Mouse (Mus musculus): ENCODE results near the gene Dact3. TPM values are rescaled to one million over a fixed set of nuclear protein-coding genes. Genes with fewer than 3 reads are reported as not detected.

Gene Dact3
- polyA plus RNA-seq, 1 experiment = 9.2 TPM

GRCm38 (mm10) chr7:16879796-16880547, 4.9 kb downstream of the Dact3 start:
- TF ChIP-seq CTCF (IDR thresholded peaks at IDR 0.05; ENCODE audit: extremely low read depth, insufficient read depth, insufficient read length, insufficient replicate concordance) (no peak), POLR2A (IDR thresholded peaks at IDR 0.05; ENCODE audit: low read depth, low read length) (no peak)
- no peak for DNase-seq (ENCODE audit: low read depth in 1 of 2, low spot score in 2 of 2)
- WGBS = 73% methylated on average over 9 of the region's 9 CpGs
- H3K27me3 ChIP-seq (ENCODE audit: control insufficient read depth, insufficient read depth, low read length) = peaks cover 5% of the 10 kb centered on the region
- peaks cover 6% of the 10 kb centered on the region for H3K4me1 ChIP-seq (ENCODE audit: control insufficient read depth, insufficient read depth, insufficient read length)
- no peak overlapping the region for H3K4me3 ChIP-seq (ENCODE audit: extremely low read depth, insufficient read depth, insufficient read length)
- H3K27ac ChIP-seq (ENCODE audit: insufficient read depth, low read length) = no peak overlapping the region
- H3K36me3 ChIP-seq (ENCODE audit: control insufficient read depth, insufficient read depth, low read length) = no peaks in the 10 kb centered on the region

- Histone ChIP-seq H3K4me1 (ENCODE audit: control insufficient read depth, insufficient read depth, insufficient read length) (peaks cover 3% of the 10 kb centered on the region), H3K27me3 (ENCODE audit: control insufficient read depth, insufficient read depth, low read length) (peaks cover 11% of the 10 kb centered on the region), H3K27ac (ENCODE audit: insufficient read depth, low read length) (no peak overlapping the region), H3K4me3 (ENCODE audit: extremely low read depth, insufficient read depth, insufficient read length) (no peak overlapping the region), H3K36me3 (ENCODE audit: control insufficient read depth, insufficient read depth, low read length) (no peaks in the 10 kb centered on the region)
- no peak for DNase-seq (ENCODE audit: low read depth in 1 of 2, low spot score in 2 of 2)
- no peak for TF ChIP-seq POLR2A (IDR thresholded peaks at IDR 0.05; ENCODE audit: low read depth, low read length)
- no peak for TF ChIP-seq CTCF (IDR thresholded peaks at IDR 0.05; ENCODE audit: extremely low read depth, insufficient read depth, insufficient read length, insufficient replicate concordance)
- 36% methylated on average over 5 of the region's 5 CpGs for WGBS
Observed at GRCm38 (mm10) chr7:16880615-16881014, 5.5 kb downstream of the Dact3 start.

- Histone ChIP-seq H3K36me3 (ENCODE audit: control insufficient read depth, insufficient read depth, low read length) (no peaks in the 10 kb centered on the region), H3K27me3 (ENCODE audit: control insufficient read depth, insufficient read depth, low read length) (peaks cover 17% of the 10 kb centered on the region), H3K4me3 (ENCODE audit: extremely low read depth, insufficient read depth, insufficient read length) (no peak overlapping the region), H3K4me1 (ENCODE audit: control insufficient read depth, insufficient read depth, insufficient read length) (no peaks in the 10 kb centered on the region; the same call in 1 of the 2 replicates), H3K27ac (ENCODE audit: insufficient read depth, low read length) (no peak overlapping the region)
- no peak for DNase-seq (ENCODE audit: low read depth in 1 of 2, low spot score in 2 of 2)
- no peak for TF ChIP-seq CTCF (IDR thresholded peaks at IDR 0.05; ENCODE audit: extremely low read depth, insufficient read depth, insufficient read length, insufficient replicate concordance)
- TF ChIP-seq POLR2A (IDR thresholded peaks at IDR 0.05; ENCODE audit: low read depth, low read length) = no peak
- WGBS = 93% methylated on average over 6 of the region's 6 CpGs
Observed at GRCm38 (mm10) chr7:16883162-16883561, 8.0 kb downstream of the Dact3 start.

GRCm38 (mm10) chr7:16884334-16884733, 9.2 kb downstream of the Dact3 start:
- H3K27me3 ChIP-seq (ENCODE audit: control insufficient read depth, insufficient read depth, low read length) = peaks cover 17% of the 10 kb centered on the region
- no peaks in the 10 kb centered on the region; the same call in 1 of the 2 replicates for H3K4me1 ChIP-seq (ENCODE audit: control insufficient read depth, insufficient read depth, insufficient read length)
- no peak overlapping the region for H3K27ac ChIP-seq (ENCODE audit: insufficient read depth, low read length)
- DNase-seq (ENCODE audit: low read depth in 1 of 2, low spot score in 2 of 2) = no peak
- WGBS = 69% methylated on average over 4 of the region's 4 CpGs
- TF ChIP-seq CTCF (IDR thresholded peaks at IDR 0.05; ENCODE audit: extremely low read depth, insufficient read depth, insufficient read length, insufficient replicate concordance) (no peak), POLR2A (IDR thresholded peaks at IDR 0.05; ENCODE audit: low read depth, low read length) (no peak)
- no peaks in the 10 kb centered on the region for H3K36me3 ChIP-seq (ENCODE audit: control insufficient read depth, insufficient read depth, low read length)
- H3K4me3 ChIP-seq (ENCODE audit: extremely low read depth, insufficient read depth, insufficient read length) = no peak overlapping the region

GRCm38 (mm10) chr7:16885271-16885776, 10.2 kb downstream of the Dact3 start:
- DNase-seq (ENCODE audit: low read depth in 1 of 2, low spot score in 2 of 2) = no peak
- no peak overlapping the region for H3K27ac ChIP-seq (ENCODE audit: insufficient read depth, low read length)
- H3K36me3 ChIP-seq (ENCODE audit: control insufficient read depth, insufficient read depth, low read length) = no peaks in the 10 kb centered on the region
- 44% methylated on average over 95 of the region's 95 CpGs for WGBS
- peaks cover 17% of the 10 kb centered on the region for H3K27me3 ChIP-seq (ENCODE audit: control insufficient read depth, insufficient read depth, low read length)
- no peak overlapping the region for H3K4me3 ChIP-seq (ENCODE audit: extremely low read depth, insufficient read depth, insufficient read length)
- H3K4me1 ChIP-seq (ENCODE audit: control insufficient read depth, insufficient read depth, insufficient read length) = no peaks in the 10 kb centered on the region; the same call in 1 of the 2 replicates
- no peak for TF ChIP-seq CTCF (IDR thresholded peaks at IDR 0.05; ENCODE audit: extremely low read depth, insufficient read depth, insufficient read length, insufficient replicate concordance)
- no peak for TF ChIP-seq POLR2A (IDR thresholded peaks at IDR 0.05; ENCODE audit: low read depth, low read length)

- no peak overlapping the region for H3K27ac ChIP-seq (ENCODE audit: insufficient read depth, low read length)
- H3K4me1 ChIP-seq (ENCODE audit: control insufficient read depth, insufficient read depth, insufficient read length) = no peaks in the 10 kb centered on the region; the same call in 1 of the 2 replicates
- no peaks in the 10 kb centered on the region for H3K36me3 ChIP-seq (ENCODE audit: control insufficient read depth, insufficient read depth, low read length)
- H3K27me3 ChIP-seq (ENCODE audit: control insufficient read depth, insufficient read depth, low read length) = peaks cover 17% of the 10 kb centered on the region
- no peak for DNase-seq (ENCODE audit: low read depth in 1 of 2, low spot score in 2 of 2)
- H3K4me3 ChIP-seq (ENCODE audit: extremely low read depth, insufficient read depth, insufficient read length) = no peak overlapping the region
- WGBS = 70% methylated on average over 59 of the region's 59 CpGs
- TF ChIP-seq CTCF (IDR thresholded peaks at IDR 0.05; ENCODE audit: extremely low read depth, insufficient read depth, insufficient read length, insufficient replicate concordance) = no peak
- TF ChIP-seq POLR2A (IDR thresholded peaks at IDR 0.05; ENCODE audit: low read depth, low read length) = no peak
Observed at GRCm38 (mm10) chr7:16885905-16886304, 10.8 kb downstream of the Dact3 start.

GRCm38 (mm10) chr7:16890536-16890935, 15.4 kb downstream of the Dact3 start:
- 71% methylated on average over 6 of the region's 6 CpGs for WGBS
- H3K27ac ChIP-seq (ENCODE audit: insufficient read depth, low read length) = no peak overlapping the region
- no peaks in the 10 kb centered on the region for H3K36me3 ChIP-seq (ENCODE audit: control insufficient read depth, insufficient read depth, low read length)
- no peak for DNase-seq (ENCODE audit: low read depth in 1 of 2, low spot score in 2 of 2)
- H3K27me3 ChIP-seq (ENCODE audit: control insufficient read depth, insufficient read depth, low read length) = peaks cover 14% of the 10 kb centered on the region
- H3K4me1 ChIP-seq (ENCODE audit: control insufficient read depth, insufficient read depth, insufficient read length) = peaks cover 5% of the 10 kb centered on the region; the same call in 1 of the 2 replicates
- no peak for TF ChIP-seq CTCF (IDR thresholded peaks at IDR 0.05; ENCODE audit: extremely low read depth, insufficient read depth, insufficient read length, insufficient replicate concordance)
- no peak for TF ChIP-seq POLR2A (IDR thresholded peaks at IDR 0.05; ENCODE audit: low read depth, low read length)
- H3K4me3 ChIP-seq (ENCODE audit: extremely low read depth, insufficient read depth, insufficient read length) = no peak overlapping the region

All from spleen, adult 2 months (tissue).